Mouse (Mus musculus) left cerebral cortex, adult 9 months (tissue): ENCODE measurements at regions not wholly inside any gene's neighbourhood (a gene's known extent, or its start where the extent isn't known, plus 50 kb on each side); places are given as distances from the start of the nearest gene placed in this dataset.
A peak's percentile ranks its signal among the peaks of the same experiment; 100 is the strongest.

Experiments used
- DNase-seq, 2 experiments: peaks; one replicate each; pipeline ENCODE4 v3.0.0; 2022; ENCODE audit warnings: low spot score in 2 of 2

DNA sequence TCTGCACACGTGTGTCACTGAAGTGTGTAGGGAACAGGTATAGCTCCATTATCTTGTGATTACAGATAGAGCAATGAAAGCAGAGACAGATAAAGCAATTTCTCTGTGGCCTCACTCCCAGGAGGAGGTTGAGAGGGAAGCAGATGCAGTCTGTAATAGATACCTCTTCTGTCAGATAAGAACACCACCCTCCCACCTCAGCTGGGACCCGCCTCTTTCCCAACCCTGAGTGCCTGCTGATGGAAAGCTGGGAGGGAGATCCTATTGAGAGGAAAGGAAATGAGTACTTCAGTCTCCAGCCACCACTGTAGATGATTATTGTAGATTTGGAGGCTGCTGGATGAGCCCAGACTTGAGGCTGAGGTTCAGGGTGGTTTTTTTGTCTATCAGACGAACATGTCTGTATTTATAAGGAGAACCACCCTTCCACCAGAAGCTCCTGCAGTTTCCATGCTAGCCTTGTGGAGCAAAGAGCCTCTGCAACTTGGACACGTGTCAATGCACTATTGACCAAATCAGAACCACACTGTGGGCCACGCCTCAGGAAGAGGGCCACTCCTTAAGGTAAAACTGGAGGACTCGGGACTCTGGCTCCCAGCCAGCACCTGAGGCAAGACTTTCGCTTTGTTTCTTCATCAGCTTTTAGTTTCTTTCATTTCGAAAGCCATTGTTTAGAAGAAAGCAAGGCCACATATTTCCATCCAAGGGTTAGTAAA is 55.3 kb upstream of the Plekha5 start:
- no peak for DNase-seq

DNA sequence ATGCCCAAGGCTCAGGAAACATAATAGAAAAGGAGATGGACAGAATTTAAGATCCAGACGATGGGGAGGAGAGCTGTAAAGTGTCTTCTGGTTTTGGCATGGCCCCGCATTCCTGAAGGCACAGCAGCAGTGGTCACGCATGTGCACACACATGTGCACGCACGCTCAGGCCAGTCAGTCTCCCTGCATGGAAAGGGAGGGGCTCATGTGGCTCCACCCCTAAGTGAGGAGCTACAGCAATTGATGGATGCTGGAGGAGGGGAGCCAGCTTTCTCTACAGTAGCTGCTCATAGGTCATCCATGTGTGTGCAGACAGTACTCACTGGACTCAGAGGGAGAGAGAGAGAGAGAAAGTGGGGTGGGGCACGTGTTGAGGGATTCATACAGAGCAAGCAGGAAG is 56.6 kb upstream of the Plekha5 start:
- no peak for DNase-seq

GRCm38 (mm10) chr6:140366791-140367190 is 57.1 kb upstream of the Plekha5 start:
- no peak for DNase-seq

- DNase-seq: peak; percentile 51 to 61
Observed at GRCm38 (mm10) chr6:140360996-140361395, 62.9 kb upstream of the Plekha5 start.

DNA sequence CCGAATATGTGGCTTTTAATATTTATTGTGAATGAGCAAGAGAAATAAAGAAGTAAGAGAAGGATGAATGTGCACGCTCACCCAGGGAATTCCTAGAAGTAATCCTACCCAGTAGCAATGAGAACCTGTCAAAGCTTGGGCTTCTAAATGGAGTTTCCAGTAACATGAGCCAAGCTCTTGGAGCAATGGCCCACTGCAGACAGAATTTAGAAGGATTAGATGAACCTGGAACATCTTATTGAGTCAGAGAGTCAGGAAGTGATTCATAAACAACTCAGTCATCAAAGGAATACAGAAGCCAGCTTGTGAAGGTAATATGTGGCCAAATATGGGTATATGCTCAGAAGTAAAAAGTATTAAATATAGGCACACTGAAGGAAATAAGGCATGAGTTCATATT is 66.0 kb upstream of the Plekha5 start:
- no peak for DNase-seq

DNA sequence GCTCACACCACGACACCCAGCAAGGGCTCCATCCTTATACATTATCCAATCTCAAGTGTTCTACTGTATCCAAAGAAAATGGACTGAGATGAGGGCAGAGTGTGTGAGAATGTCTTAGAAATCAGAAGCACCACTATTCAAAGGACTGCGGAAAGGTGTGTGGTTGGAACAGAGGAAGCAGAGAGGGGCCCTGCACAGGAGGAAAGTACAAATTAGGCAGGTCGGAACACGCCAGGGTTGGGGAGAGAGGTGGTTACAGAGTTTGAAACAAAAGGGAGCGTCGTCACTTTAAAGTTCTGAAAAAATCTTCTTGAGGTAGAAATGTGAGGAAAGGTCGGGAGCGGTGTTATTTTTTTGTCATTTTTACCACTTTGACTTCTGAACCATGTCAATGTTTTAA is 66.6 kb upstream of the Plekha5 start:
- DNase-seq: no peak

DNA sequence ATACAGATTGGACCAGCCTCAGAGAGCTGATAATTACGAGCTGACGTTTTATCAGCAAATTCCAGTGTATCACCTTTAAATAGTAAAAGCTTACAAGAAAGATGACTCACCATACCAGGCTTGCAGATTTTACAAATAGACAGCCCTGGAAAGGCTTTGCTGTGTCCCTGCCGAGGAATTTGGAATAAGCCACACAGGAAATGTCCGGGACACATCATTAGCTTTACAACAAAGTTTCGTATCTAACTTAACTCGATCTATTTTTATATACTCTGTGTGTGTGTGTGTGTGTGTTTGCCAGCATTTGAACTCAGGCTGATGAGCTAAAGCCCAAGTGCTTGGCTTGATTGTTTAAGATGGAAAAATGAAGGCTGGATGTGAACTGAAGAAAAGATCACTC is 69.8 kb upstream of the Plekha5 start:
- DNase-seq: no peak

GRCm38 (mm10) chr6:140353610-140354009 is 70.2 kb upstream of the Plekha5 start:
- DNase-seq: no peak

GRCm38 (mm10) chr6:140351365-140352095 is 72.3 kb upstream of the Plekha5 start:
- DNase-seq: no peak

DNA sequence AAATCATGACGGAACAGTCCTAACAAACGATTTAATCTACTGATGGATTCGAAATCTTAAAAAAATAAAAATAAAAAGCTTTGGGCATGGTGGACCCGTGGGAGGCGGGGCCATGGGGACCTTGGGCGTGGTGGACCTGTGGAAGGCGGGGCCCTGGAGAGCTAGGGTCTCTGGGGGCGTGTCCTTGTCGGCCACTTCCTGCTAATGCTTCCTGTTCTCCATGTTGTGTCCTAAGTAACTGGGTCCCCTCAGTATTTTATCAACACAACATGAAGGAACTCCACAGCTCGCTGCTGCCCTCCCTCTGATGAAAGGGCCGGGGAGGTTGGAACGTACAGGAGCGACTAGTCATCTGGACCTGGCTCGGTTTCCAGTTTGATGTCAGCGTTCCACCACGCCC is 75.3 kb upstream of the Plekha5 start:
- DNase-seq: no peak

DNA sequence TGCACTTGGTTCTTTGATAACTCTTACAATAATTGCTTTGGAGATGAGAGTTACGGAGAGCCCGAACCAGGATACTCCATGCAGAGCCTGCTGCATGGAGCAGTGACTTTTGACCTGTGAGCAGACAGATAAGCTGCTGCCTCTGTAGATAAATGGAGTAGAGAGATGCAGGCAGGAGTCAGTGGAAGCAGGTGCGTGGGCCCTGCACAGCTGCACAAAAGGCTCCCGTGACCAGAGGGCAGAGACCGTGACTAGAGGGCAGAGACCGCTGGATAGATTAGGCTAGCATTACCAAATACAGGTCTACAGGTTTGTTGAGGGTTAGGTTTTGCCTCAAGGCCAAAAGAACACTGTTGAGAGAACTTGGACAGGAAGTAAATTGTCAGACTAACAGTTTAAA is 76.9 kb upstream of the Plekha5 start:
- DNase-seq: no peak

GRCm38 (mm10) chr6:140343638-140344037 is 80.2 kb upstream of the Plekha5 start:
- no peak for DNase-seq

- DNase-seq: no peak
Observed at GRCm38 (mm10) chr6:140342881-140343280, 81.0 kb upstream of the Plekha5 start.

GRCm38 (mm10) chr6:140339731-140340130 is 84.1 kb upstream of the Plekha5 start:
- no peak for DNase-seq

- DNase-seq: no peak
Observed at GRCm38 (mm10) chr6:140337897-140338749, 85.7 kb upstream of the Plekha5 start.

DNA sequence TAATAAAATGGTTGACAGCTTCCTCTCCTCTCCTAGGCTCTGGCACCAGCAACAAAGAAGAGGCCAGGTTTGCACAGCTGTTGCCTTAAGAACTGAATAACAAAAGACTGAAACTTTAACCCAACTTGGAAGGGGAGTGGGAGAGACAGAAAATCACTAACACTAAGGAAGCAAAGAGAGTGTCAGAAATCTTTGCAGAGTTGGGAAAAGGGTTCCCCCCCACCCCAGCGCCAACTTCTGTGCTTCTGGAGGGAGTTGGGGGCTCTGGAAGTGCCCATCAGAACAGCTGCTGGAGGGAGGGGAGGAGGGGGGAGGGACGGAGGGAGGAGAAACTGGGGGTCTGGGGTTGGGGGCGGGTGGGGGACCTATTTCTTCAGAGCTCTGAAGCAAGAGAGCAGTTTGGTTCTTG is 86.8 kb upstream of the Plekha5 start:
- DNase-seq: no peak

DNA sequence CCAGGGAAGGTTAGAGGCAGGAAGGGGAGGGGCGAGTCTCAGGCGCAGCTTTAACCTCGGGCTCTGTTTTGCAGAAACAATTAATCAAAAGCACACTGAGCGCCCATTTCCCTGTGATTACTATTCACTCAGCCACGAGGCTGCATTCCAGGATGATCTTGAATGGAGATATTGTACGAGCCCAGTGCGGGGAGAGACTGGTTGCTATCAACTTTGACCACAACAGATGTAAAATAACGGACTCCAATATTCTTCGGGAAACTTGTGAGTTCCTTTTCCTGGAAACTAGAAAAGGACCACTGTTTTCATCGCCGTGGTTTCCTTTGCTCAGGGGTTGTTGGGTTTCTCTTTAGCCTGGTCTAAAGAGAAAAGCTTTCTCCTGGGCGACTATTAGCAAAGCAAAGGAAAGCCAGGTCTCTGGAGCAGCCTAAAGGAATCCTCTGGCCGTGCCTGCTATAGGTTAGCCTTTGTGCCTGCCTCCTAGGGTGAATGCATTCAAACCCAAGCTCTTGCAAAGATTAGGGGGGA is 87.4 kb upstream of the Plekha5 start:
- no peak for DNase-seq

- DNase-seq: no peak
Observed at GRCm38 (mm10) chr6:140333397-140333796, 90.5 kb upstream of the Plekha5 start.

DNA sequence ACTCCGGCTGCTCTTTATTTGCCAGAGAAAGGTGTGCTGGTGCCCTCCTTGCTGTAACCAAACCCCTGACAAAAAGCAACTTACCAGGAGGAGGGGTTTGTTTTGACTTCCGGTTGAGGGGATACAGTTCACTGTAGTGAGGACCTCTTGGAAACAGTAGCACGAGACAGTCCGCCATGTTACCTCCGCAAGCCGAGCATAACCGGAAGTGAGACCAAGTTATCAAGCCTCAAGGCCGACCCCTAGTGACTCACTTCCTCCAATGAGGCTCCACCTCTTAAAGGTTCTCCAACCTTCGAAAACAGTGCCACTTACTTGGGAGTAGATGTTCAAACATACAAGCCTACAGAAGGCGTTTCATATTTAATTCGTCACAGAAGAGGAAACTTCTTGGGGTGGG is 115.2 kb upstream of the Plekha5 start:
- DNase-seq: no peak

- DNase-seq: no peak
Observed at GRCm38 (mm10) chr6:140306811-140307558, 116.9 kb upstream of the Plekha5 start.

- no peak for DNase-seq
Observed at GRCm38 (mm10) chr6:140304105-140304504, 119.7 kb upstream of the Plekha5 start.
